Mouse (Mus musculus): ENCODE measurements around the gene Lcn6.
"Not testable (repeated sequence)": the region's sequence is repeated elsewhere in the genome, so short reads cannot be mapped to it uniquely, and the experiment has no call there.

Lcn6 gene

DNA sequence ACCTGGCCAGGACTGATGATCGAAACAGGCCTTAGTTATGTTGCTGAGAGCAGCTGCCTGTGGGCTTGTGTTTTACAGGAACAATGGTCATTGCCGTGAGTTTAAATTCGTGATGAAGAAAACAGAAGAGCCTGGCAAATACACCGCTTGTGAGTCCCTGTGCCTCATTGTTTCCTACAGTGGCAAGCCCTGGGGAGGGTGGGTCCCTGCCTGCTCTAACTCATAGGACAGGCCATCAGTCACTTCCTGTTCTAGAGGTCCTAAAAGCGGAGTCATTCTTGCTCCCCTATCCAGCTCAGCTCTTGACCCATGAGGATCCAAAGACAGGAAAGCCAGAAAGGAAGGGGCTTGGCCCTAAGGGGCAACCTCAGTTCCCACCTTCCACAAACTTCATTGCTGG lies 24.4 kb downstream of the Lcn6 start:
- no peak for DNase-seq (ENCODE audit: extremely low read depth, low read depth, low spot score)

DNA sequence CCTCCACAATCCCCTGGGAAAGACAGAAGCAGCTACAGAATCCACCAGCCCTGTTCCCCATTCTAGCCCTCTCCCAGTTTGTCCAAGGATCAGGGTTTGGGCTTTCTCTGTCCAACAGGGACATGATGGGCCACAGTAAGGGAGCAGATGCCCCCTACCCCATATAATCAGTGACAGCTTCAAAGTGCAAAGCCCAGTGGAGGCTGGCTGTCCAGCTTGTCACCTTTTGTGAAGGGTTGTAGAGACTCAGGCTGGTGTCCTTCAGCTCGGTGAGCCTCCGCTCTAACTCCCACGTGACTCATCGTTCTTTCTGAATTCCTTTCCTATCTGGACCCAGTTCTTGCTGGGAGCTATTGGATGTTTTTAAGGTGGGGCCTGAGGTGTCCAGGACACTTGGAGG lies 27.1 kb downstream of the Lcn6 start:
- no peak for DNase-seq (ENCODE audit: extremely low read depth, low read depth, low spot score)

DNA sequence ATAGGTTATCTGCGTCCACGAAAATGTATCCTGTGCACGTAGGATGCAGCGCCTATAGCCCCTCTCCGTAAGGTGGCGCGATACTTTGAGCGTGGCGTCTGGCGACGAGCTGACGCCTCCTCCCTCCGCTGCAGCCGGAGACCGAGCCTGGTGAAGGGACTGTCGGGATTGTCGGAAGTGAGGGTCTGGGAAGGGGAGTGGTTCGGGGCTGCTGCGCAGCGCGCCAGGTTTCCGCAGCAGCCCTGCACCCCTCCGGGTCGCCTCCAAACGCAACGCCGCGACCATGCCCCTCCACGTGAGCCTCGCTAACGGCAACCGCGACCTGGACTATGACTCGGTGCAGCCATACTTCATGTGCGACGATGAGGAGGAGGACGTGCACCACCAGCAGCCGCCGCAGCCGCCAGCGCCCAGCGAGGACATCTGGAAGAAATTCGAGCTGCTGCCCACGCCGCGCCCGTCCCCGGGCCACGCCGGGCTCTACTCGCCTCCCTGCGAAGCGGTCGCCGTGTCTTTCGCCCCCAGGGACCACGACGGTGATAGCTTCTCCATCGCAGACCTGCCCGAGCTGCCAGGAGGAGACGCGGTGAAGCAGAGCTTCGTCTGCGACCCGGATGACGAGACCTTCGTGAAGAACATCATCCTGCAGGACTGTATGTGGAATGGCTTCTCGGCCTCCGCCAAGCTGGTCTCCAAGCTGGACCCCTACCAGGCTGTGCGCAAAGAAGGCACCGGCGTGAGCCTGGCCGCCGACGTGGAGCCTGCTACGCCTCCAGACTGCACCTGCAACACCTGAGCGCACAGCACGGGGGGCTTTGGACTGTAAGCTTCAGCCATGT lies 30.3 kb downstream of the Lcn6 start, which contains the start of gene Bmyc:
Gene Bmyc, plus strand, starts transcription at position 97 of the 839 bp plus-strand sequence.
- DNase-seq (ENCODE audit: extremely low read depth, low read depth, low spot score), result no peak

DNA sequence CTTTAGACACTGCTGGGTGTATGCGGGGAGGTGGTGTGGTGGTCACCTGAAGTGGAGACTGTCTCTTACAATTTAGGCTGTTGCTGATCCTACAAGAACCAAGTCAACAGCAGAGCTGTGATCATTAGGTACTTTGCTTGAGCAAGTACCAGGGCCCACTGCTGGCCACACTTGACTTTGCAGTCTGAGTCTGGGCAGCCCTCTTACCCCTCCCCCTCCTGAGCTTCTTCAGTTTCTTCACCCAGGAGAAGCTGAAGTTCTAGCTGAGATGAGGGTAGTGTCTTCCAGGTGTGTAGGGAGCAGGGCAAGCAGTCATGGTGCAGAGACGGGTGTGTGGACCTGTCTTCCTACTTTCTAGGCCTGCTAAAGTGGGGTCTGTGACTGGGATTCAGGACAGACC lies 31.5 kb downstream of the Lcn6 start:
- no peak for DNase-seq (ENCODE audit: extremely low read depth, low read depth, low spot score)

DNA sequence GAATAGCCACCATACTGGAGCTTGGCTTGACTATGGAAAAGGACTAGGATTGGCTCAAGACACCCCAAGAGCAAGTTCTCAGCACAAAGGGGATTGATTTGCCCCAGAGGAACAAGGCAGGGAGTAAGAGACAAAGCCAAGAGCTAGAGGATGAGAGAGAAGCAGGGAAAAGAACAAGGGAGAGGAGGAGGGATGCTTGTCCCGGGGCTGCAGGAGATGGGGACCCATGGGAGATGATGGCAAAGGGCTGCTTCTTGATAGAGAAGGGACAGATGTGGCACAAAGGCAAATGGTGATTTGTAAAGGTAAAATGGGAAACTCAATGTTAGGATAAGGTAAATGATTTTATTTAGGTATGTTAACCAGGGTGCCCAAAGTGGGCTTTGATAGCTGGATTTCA lies 32.5 kb downstream of the Lcn6 start:
- not testable (repeated sequence) for DNase-seq (ENCODE audit: extremely low read depth, low read depth, low spot score)

DNA sequence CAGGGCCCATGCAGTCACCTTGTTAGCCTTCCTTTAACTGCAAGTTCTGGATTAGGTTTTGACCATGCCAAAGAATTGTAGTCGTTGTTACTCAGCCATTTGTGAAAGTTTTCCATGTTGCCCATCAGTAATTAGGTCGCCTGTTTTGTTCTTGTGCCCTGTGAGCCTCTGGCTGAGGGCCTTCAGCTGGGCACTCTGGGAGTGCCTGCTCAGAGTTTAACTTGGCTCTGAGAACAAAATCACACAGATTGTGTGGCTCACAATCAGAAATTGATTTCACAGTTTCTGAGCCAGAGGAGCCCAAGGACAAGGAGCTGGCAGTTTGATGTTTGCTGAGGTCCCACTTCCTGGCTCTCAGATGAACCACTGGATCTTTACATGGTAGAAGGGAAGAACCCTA lies 33.2 kb downstream of the Lcn6 start:
- not testable (repeated sequence) for DNase-seq (ENCODE audit: extremely low read depth, low read depth, low spot score)

DNA sequence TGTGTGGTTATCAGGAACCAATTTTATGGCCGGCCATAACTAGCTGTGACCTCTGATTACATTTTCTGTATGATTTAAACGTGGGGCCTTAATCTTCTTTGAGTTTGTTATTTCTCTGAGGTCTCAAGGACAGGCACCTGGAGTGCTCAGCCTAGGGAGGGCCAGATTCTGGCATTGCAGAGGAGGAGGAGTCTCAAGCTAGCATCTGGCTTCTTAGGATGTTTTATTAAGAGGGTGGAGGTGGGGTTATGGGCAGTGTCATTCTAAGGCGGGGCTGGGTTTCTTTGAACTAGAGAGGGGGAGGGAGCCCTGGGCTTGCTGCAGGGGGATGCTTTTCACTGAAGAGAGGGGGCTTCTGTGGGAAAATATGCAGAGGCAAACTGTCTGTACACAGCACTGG lies 35.1 kb downstream of the Lcn6 start:
- not testable (repeated sequence) for DNase-seq (ENCODE audit: extremely low read depth, low read depth, low spot score)

DNA sequence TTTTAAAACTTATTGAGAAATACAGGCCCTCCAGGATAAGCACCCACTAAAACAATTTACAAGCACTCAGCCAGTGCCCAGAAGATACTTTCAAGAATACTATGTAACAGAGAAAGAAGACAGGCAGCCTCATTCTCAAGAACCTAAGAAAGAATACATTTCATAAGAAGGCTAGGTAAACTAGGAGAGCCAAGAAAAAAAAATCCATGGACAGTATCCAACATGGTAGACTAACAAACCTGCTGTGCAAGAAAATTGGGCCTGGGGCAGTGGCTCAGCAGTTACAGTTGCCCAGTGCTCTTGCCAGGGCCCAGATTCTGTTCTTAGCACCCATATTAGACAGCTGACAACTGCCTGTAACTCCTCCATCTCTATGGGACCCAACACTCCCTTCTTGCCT lies 40.6 kb downstream of the Lcn6 start:
- peak; percentile 68 for DNase-seq (ENCODE audit: extremely low read depth, low read depth, low spot score)
